24 mouse cellular contexts compared by ENCODE assay signal in the genomic region with DNA sequence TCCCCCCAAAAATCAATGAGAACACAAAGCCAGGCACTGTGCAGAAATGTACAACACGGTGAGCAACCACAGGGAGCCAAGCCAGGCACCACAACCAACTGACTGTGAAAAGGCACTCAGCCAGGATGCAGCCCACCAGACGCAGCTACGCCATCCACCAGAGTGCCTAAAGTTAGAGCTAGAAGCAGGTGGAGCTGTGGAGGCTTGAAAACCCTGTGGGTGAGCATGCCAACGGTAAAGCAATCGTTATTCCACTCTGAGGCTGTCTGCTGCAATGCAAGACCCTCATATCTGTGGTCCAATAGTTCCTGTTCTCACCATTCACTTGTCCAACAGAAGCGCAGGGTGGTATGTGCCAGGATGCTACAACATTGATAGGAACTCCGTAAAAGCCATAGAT.
DNase-seq lines count a peak whose midpoint lies in the region; TF ChIP-seq lines count a peak whose summit lies in the region.
"Had no signal": no experiment of that assay in that cellular context is flagged by ENCODE, and none has a peak within 500 bp of the region (broad histone marks: within the 10 kb centered on the region; RNA-seq: fewer than 3 reads in every experiment).

No protein-coding gene starts in this region.

- H3K27ac ChIP-seq in heart, embryonic 10.5 days = no peak overlapping the region
- H3K27ac ChIP-seq in cerebellum, adult 2 months (ENCODE audit: insufficient read depth, low read length) = no peak overlapping the region
- H3K27ac ChIP-seq: embryonic facial prominence, embryonic 10.5 days; forebrain, embryonic 12.5 days; heart, embryonic 13.5 days; hindbrain, embryonic 15.5 days; intestine, embryonic 15.5 days; limb, embryonic 10.5 days; midbrain, embryonic 13.5 days; neural tube, embryonic 12.5 days had no signal

- no peak for TF ChIP-seq POLR2A in cerebellum, adult 2 months (IDR thresholded peaks at IDR 0.05; ENCODE audit: borderline replicate concordance, insufficient read depth, low read length)

- H3K27me3 ChIP-seq in heart, embryonic 10.5 days (ENCODE audit: insufficient read depth, poor library complexity, severe bottlenecking) = no peaks in the 10 kb centered on the region
- no peaks in the 10 kb centered on the region for H3K27me3 ChIP-seq in cerebellum, adult 2 months (ENCODE audit: control insufficient read depth, insufficient read depth, low read length)
- H3K27me3 ChIP-seq: forebrain, embryonic 12.5 days; heart, embryonic 13.5 days; hindbrain, embryonic 15.5 days; intestine, embryonic 15.5 days; midbrain, embryonic 13.5 days; neural tube, embryonic 12.5 days had no signal

- no peak overlapping the region for H3K4me3 ChIP-seq in heart, embryonic 10.5 days
- no peak overlapping the region for H3K4me3 ChIP-seq in cerebellum, adult 2 months (replicated peaks; ENCODE audit: insufficient read depth, low read depth, low read length)
- H3K4me3 ChIP-seq: embryonic facial prominence, embryonic 10.5 days; forebrain, embryonic 12.5 days; gastrocnemius, adult 2 months; heart, embryonic 13.5 days; hindbrain, embryonic 15.5 days; intestine, embryonic 15.5 days; limb, embryonic 10.5 days; midbrain, embryonic 13.5 days; neural tube, embryonic 12.5 days had no signal

- no peaks in the 10 kb centered on the region for H3K36me3 ChIP-seq in heart, embryonic 10.5 days
- H3K36me3 ChIP-seq: embryonic facial prominence, embryonic 10.5 days; forebrain, embryonic 12.5 days; heart, embryonic 13.5 days; hindbrain, embryonic 15.5 days; intestine, embryonic 15.5 days; limb, embryonic 10.5 days; midbrain, embryonic 13.5 days; neural tube, embryonic 12.5 days had no signal

- peak; percentile 66 for DNase-seq in heart, embryonic 10.5 days (ENCODE audit: low spot score)
- DNase-seq in heart, adult 18-20 months = no peak
- DNase-seq in frontal cortex, postnatal 36 days (ENCODE audit: low spot score in 2 of 2) = peak; percentile 42 to 67
- DNase-seq in layer of hippocampus, adult 9-10 months (ENCODE audit: low spot score) = peak; percentile 46
- DNase-seq in right cerebral cortex, postnatal 10 days (ENCODE audit: low spot score in 2 of 2) = peak; percentile 43 to 58
- no peak for DNase-seq in cerebellum, adult 2 months
- no peak for DNase-seq in adrenal gland, adult 2 months
- DNase-seq in ovary, postnatal 14 days (ENCODE audit: low spot score) = no peak
- DNase-seq: cerebellum, adult 8-10 months; gastrocnemius, adult 2 months; heart, postnatal 36 days; kidney, adult 9 months; kidney, postnatal 36 days; liver, postnatal 0 days; lung, postnatal 10 days; thymus, adult 2 months had no signal

- no peak for TF ChIP-seq CTCF in cerebellum, adult 2 months (IDR thresholded peaks at IDR 0.05; ENCODE audit: borderline replicate concordance, insufficient read depth, low read depth, low read length)

- H3K4me1 ChIP-seq in heart, embryonic 10.5 days = no peaks in the 10 kb centered on the region
- peaks cover 9% of the 10 kb centered on the region for H3K4me1 ChIP-seq in cerebellum, adult 2 months (ENCODE audit: control insufficient read depth, insufficient read depth, low read length)
- H3K4me1 ChIP-seq: embryonic facial prominence, embryonic 10.5 days; forebrain, embryonic 12.5 days; heart, embryonic 13.5 days; hindbrain, embryonic 15.5 days; intestine, embryonic 15.5 days; limb, embryonic 10.5 days; midbrain, embryonic 13.5 days; neural tube, embryonic 12.5 days had no signal

- H3K9me3 ChIP-seq in heart, embryonic 10.5 days = no peaks in the 10 kb centered on the region
- H3K9me3 ChIP-seq: embryonic facial prominence, embryonic 10.5 days; forebrain, embryonic 12.5 days; heart, embryonic 13.5 days; hindbrain, embryonic 15.5 days; intestine, embryonic 15.5 days; limb, embryonic 10.5 days; midbrain, embryonic 13.5 days; neural tube, embryonic 12.5 days had no signal

- 90% methylated on average over 7 of the region's 7 CpGs for WGBS in heart, embryonic 10.5 days
- WGBS in cerebellum, adult 2 months = 56% methylated on average over 7 of the region's 7 CpGs

Comparison
In these comparisons a context has a peak if more than half of its experiments do, and no peak if none do; other contexts are left out.
1. DNase-seq: peak in heart, embryonic 10.5 days (single experiment), frontal cortex, postnatal 36 days (2 of 2), layer of hippocampus, adult 9-10 months (single experiment) and right cerebral cortex, postnatal 10 days (2 of 2); none in heart, adult 18-20 months (0 of 2), cerebellum, adult 2 months (0 of 2), adrenal gland, adult 2 months (single experiment) and ovary, postnatal 14 days (single experiment).